Mouse (Mus musculus): ENCODE measurements at regions not wholly inside any gene's neighbourhood (a gene's known extent, or its start where the extent isn't known, plus 50 kb on each side); places are given as distances from the start of the nearest gene placed in this dataset.

DNA sequence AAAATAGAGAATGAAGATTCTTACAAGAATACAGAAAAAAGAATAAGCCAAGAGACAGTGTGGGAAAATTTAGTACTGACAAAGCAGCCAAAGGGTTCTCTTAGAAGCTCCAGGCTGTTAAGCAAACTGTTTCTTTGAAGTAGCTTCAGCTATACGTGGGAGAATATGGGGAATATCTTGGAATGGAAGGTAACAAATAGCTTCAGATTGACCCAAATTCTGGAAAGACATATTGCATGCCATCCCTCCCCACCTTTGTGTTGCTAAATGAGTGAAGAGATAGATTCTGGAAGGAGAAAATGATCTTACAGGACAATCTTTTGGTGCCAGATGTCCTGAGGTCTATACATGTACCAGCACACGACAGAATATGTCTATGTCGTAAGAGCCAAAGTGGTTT lies 591.9 kb upstream of the Cdh6 start:
- no peak for DNase-seq
- H3K79me2 ChIP-seq (replicated peaks; ENCODE audit: control insufficient read depth, insufficient read depth, low read length): no peaks in the 10 kb centered on the region
- H3K4me1 ChIP-seq (ENCODE audit: control insufficient read depth, insufficient read depth, low read length): no peaks in the 10 kb centered on the region
- no peak for TF ChIP-seq EP300 (IDR thresholded peaks at IDR 0.05; ENCODE audit: insufficient read depth, low read depth, low read length)
- TF ChIP-seq POLR2A (IDR thresholded peaks at IDR 0.05; ENCODE audit: insufficient read depth, low read depth, low read length): no peak
- TF ChIP-seq CTCF (IDR thresholded peaks at IDR 0.05): no peak
- H3K27ac ChIP-seq: no peak overlapping the region
- intact Hi-C loops (cut with DNase I): no loop called here
- 75% methylated on average over 3 of the region's 3 CpGs for WGBS
- H3K4me3 ChIP-seq: no peak overlapping the region
- H3K27me3 ChIP-seq (ENCODE audit: control insufficient read depth, insufficient read depth, low read length): no peaks in the 10 kb centered on the region
- H3K9ac ChIP-seq (ENCODE audit: low read depth, low read length): no peak overlapping the region
- H3K36me3 ChIP-seq (ENCODE audit: control insufficient read depth, insufficient read depth, low read length): no peaks in the 10 kb centered on the region

DNA sequence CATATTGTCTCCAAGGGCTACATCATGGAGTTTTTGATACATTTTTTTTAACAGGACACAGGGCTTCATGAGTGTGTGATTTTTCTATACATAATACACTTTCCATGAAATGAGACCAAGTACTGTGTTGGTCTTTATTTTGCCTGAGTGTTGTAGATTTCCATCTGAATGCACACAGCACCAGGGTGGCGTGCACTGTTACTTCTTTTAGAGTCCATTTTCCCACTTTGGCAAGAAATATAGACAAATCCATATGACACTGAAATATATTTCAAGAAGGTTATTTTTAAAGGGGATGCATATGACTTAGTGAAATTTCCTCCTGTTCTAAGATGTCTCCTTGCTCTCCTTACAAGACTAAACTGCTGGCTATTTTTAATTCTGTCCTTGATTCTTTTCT lies 591.1 kb upstream of the Cdh6 start:
- no peak for DNase-seq
- Histone ChIP-seq H3K27me3 (ENCODE audit: control insufficient read depth, insufficient read depth, low read length) (no peaks in the 10 kb centered on the region), H3K4me3 (no peak overlapping the region), H3K27ac (no peak overlapping the region), H3K4me1 (ENCODE audit: control insufficient read depth, insufficient read depth, low read length) (no peaks in the 10 kb centered on the region), H3K9ac (ENCODE audit: low read depth, low read length) (no peak overlapping the region), H3K36me3 (ENCODE audit: control insufficient read depth, insufficient read depth, low read length) (no peaks in the 10 kb centered on the region), H3K79me2 (replicated peaks; ENCODE audit: control insufficient read depth, insufficient read depth, low read length) (no peaks in the 10 kb centered on the region)
- intact Hi-C loops (cut with DNase I): no loop called here
- TF ChIP-seq EP300 (IDR thresholded peaks at IDR 0.05; ENCODE audit: insufficient read depth, low read depth, low read length) (no peak), CTCF (IDR thresholded peaks at IDR 0.05) (no peak), POLR2A (IDR thresholded peaks at IDR 0.05; ENCODE audit: insufficient read depth, low read depth, low read length) (no peak)
- 74% methylated on average over 1 of the region's 1 CpGs for WGBS

- TF ChIP-seq POLR2A (IDR thresholded peaks at IDR 0.05; ENCODE audit: insufficient read depth, low read depth, low read length): no peak
- no peak for TF ChIP-seq EP300 (IDR thresholded peaks at IDR 0.05; ENCODE audit: insufficient read depth, low read depth, low read length)
- no peak for TF ChIP-seq CTCF (IDR thresholded peaks at IDR 0.05)
- no peaks in the 10 kb centered on the region for H3K4me1 ChIP-seq (ENCODE audit: control insufficient read depth, insufficient read depth, low read length)
- no peaks in the 10 kb centered on the region for H3K27me3 ChIP-seq (ENCODE audit: control insufficient read depth, insufficient read depth, low read length)
- H3K36me3 ChIP-seq (ENCODE audit: control insufficient read depth, insufficient read depth, low read length): no peaks in the 10 kb centered on the region
- no peak overlapping the region for H3K4me3 ChIP-seq
- H3K9ac ChIP-seq (ENCODE audit: low read depth, low read length): no peak overlapping the region
- WGBS: 24% methylated on average over 2 of the region's 2 CpGs
- no peak overlapping the region for H3K27ac ChIP-seq
- no peak for DNase-seq
- no peaks in the 10 kb centered on the region for H3K79me2 ChIP-seq (replicated peaks; ENCODE audit: control insufficient read depth, insufficient read depth, low read length)
- intact Hi-C loops (cut with DNase I): no loop called here
Measured at GRCm38 (mm10) chr15:13746559-13746958, 573.1 kb upstream of the Cdh6 start.

DNA sequence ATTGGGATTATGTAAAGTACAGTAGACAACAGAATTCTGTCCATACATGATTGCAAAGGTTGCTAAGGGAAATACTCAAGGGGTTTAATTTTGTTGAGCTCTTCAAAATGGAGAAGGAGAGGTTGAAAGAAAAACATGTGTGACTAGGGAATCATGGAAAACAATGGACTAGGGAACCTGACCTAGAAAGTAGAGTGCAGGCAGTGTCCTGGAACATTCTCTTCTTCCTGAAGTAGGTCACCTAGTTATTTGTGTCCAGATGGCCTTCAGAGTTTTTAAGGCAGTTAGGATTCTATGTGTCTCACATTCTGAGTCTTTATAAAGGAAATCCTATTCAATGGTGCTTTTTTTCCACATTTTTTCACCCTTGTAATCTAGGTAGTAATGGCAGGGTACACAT lies 532.8 kb upstream of the Cdh6 start:
- no peaks in the 10 kb centered on the region for H3K27me3 ChIP-seq (ENCODE audit: control insufficient read depth, insufficient read depth, low read length)
- TF ChIP-seq EP300 (IDR thresholded peaks at IDR 0.05; ENCODE audit: insufficient read depth, low read depth, low read length) (no peak), CTCF (IDR thresholded peaks at IDR 0.05) (no peak), POLR2A (IDR thresholded peaks at IDR 0.05; ENCODE audit: insufficient read depth, low read depth, low read length) (no peak)
- H3K4me1 ChIP-seq (ENCODE audit: control insufficient read depth, insufficient read depth, low read length): no peaks in the 10 kb centered on the region
- DNase-seq: no peak
- intact Hi-C loops (cut with DNase I): no loop called here
- no peak overlapping the region for H3K27ac ChIP-seq
- H3K4me3 ChIP-seq: no peak overlapping the region
- H3K79me2 ChIP-seq (replicated peaks; ENCODE audit: control insufficient read depth, insufficient read depth, low read length): no peaks in the 10 kb centered on the region
- H3K36me3 ChIP-seq (ENCODE audit: control insufficient read depth, insufficient read depth, low read length): no peaks in the 10 kb centered on the region
- H3K9ac ChIP-seq (ENCODE audit: low read depth, low read length): no peak overlapping the region

GRCm38 (mm10) chr15:13705187-13705586 lies 531.7 kb upstream of the Cdh6 start:
- H3K27me3 ChIP-seq (ENCODE audit: control insufficient read depth, insufficient read depth, low read length): no peaks in the 10 kb centered on the region
- H3K36me3 ChIP-seq (ENCODE audit: control insufficient read depth, insufficient read depth, low read length): no peaks in the 10 kb centered on the region
- H3K4me3 ChIP-seq: no peak overlapping the region
- intact Hi-C loops (cut with DNase I): no loop called here
- H3K27ac ChIP-seq: no peak overlapping the region
- H3K4me1 ChIP-seq (ENCODE audit: control insufficient read depth, insufficient read depth, low read length): no peaks in the 10 kb centered on the region
- TF ChIP-seq EP300 (IDR thresholded peaks at IDR 0.05; ENCODE audit: insufficient read depth, low read depth, low read length): no peak
- no peak for TF ChIP-seq CTCF (IDR thresholded peaks at IDR 0.05)
- TF ChIP-seq POLR2A (IDR thresholded peaks at IDR 0.05; ENCODE audit: insufficient read depth, low read depth, low read length): no peak
- H3K9ac ChIP-seq (ENCODE audit: low read depth, low read length): no peak overlapping the region
- 85% methylated on average over 4 of the region's 4 CpGs for WGBS
- no peaks in the 10 kb centered on the region for H3K79me2 ChIP-seq (replicated peaks; ENCODE audit: control insufficient read depth, insufficient read depth, low read length)
- DNase-seq: no peak

DNA sequence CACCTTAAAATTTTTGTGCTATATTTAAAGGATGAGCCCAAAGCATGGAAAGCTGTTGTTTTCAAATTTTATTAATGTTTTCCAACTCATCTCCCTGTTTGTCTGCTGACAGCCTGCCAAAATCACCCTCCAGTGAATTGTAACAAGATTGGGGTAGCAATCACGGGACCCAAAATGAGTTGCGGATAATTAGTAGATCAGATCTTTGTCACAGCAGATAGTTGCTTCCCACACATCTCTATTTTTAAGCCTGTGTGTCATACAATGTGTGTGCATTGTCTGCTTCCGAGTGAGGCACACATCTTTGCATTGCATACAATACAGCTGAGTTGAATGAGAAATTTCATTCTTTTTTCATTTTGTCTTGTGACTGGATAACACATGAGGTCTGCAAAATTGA lies 494.7 kb upstream of the Cdh6 start:
- Histone ChIP-seq H3K27me3 (ENCODE audit: control insufficient read depth, insufficient read depth, low read length) (no peaks in the 10 kb centered on the region), H3K4me1 (ENCODE audit: control insufficient read depth, insufficient read depth, low read length) (no peaks in the 10 kb centered on the region), H3K4me3 (no peak overlapping the region), H3K9ac (ENCODE audit: low read depth, low read length) (no peak overlapping the region), H3K79me2 (replicated peaks; ENCODE audit: control insufficient read depth, insufficient read depth, low read length) (no peaks in the 10 kb centered on the region), H3K36me3 (ENCODE audit: control insufficient read depth, insufficient read depth, low read length) (no peaks in the 10 kb centered on the region), H3K27ac (no peak overlapping the region)
- intact Hi-C loops (cut with DNase I): no loop called here
- DNase-seq: no peak
- TF ChIP-seq POLR2A (IDR thresholded peaks at IDR 0.05; ENCODE audit: insufficient read depth, low read depth, low read length): no peak
- 82% methylated on average over 3 of the region's 3 CpGs for WGBS
